Mouse (Mus musculus) spleen, embryonic (tissue): ENCODE results near the gene Pgbd5.

Source experiments
- CTCF ChIA-PET: fragments of 350-600 bp; sonication (Branson Sonifier 250); formaldehyde crosslinking; loops from one replicate; lab custom pipeline; 2022; lab: Charles Lee

The Pgbd5 gene

DNA sequence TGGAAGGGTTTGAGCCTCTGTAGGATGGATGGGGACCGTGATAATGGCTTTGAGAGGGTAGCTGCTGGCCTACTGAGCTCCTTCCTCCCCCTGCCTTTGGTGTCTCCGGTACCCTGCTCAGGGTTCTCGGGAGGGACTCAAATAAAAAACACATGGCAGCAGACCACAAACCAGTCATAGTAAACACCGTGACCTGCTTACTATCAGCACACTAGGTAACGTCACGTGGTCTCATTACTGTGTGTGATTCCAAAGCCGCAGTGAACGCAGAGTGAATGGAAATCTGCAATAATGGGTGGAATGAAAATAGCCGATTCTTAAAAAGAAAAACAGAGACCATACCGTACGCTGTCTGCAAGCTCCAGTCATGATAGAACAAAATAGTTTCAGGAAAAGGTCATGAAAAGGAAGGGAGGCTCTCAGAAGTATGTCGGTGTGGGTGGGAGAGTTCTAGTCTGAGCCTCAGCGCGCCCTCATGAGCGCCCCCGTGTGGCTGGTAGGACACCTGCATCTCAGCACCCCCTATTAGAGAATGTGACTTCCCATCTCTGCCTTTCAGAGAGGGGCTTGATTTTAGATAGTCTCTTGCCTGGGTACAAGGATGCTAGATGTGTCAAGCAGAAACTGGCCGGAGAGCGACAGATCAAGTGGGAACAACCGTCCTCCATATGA, 92.5 kb downstream of the Pgbd5 start:
- CTCF ChIA-PET: interaction anchor here (0.8 kb wide), 1 partner anchor 275 kb away, joined by 3 read pairs; no protein-coding TSS in a partner anchor

GRCm38 (mm10) chr8:124345098-124345497, 94.4 kb downstream of the Pgbd5 start:
- CTCF ChIA-PET: no interaction called here

DNA sequence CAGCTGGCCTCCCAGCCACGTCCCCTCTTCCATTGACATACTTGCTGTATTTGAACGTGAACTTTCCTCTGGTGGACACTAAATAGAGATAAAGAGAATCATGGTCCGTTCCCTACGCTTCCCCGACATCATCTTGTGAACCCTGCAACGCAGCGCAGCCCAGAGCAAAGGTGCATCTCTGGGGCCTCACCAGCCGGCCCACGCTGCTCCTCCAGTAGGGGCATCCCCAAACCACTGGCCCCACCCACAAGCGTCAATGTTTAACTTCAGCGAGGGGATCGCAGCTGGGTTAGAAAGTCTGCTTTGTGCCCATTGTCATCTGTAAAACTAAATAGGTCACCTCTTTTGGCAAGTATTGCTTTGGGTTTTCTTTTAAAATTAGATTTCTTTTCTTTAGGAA, 95.5 kb downstream of the Pgbd5 start:
- CTCF ChIA-PET: no interaction called here

- CTCF ChIA-PET: interaction anchor here (0.6 kb wide), 1 partner anchor 683 kb away, joined by 4 read pairs; no protein-coding TSS in a partner anchor
Observed at GRCm38 (mm10) chr8:124343151-124343550, 96.3 kb downstream of the Pgbd5 start.

DNA sequence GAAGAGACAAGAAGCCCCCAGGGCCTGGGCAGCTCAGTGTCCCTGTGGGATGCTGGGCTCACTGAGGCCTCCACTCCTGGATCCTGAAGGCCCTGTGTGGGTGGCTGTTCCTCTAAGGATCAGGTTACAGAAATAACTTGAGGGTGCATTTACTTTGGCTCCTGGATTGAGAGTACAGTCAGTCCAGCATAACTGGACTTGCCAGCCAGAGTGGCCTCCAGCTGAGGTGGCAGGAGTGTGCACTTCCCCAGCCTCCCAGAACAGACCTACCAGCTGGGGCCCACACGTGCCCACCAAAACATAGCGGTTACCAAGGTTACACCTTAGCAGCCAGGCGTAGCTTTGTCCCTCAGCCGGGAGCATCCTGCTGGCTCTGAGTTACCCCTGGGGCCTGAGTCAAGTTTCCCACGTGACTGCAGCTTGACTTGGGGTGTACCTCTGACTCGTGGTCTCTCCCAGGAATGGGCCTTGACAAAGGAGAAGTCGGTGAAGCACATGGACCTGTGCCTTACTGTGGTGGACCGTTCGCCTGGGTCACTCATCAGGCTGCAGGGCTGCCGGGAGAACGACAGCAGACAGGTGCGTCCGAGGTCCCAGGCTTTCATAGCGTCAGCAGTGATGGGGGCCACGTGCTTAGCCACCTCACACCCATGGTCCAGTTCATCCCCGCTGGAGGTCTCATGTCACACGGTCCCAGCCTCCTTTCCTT, 98.9 kb downstream of the Pgbd5 start:
- CTCF ChIA-PET: interaction anchor here (1.2 kb wide), 1 partner anchor 13 kb away, joined by 3 read pairs; no protein-coding TSS in a partner anchor

DNA sequence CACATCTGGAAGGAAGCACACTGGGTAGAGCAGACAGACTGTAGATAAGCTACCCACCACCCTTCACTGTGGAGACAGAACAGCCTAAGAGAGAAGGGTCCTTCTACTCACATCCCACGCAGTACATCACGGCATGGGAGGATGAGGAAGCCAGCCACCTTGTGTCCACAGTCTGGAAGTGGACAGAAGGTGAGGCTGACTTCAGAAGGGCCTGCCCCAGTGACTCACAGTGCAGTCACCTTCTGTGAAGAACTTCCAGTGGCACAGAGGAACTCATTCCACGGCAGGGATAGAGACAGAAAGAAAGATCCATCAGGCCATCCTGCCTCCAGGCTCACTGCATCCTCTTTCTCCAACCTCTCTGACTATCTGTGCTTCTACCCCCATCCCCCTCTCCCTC, 99.7 kb downstream of the Pgbd5 start:
- CTCF ChIA-PET: interaction anchor here (1.2 kb wide), 1 partner anchor 13 kb away, joined by 3 read pairs; no protein-coding TSS in a partner anchor

DNA sequence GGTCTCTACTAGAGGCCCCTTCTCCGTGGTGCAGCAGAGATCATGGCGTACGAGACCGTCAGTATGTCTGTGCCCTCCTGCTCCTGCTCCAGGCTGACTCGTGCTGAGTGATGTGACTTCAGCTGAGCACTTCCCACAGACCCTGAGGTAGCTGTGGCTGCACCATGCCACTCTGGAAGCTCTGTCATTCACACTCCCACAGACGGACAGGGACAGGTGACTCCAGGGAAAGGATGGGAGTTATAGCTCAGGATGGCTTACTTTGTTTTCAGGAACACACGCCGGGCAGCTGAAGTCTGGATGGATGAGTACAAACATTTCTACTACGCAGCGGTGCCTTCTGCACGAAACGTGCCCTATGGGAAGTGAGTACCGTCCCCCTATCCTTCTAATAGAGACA, 103.2 kb downstream of the Pgbd5 start:
- CTCF ChIA-PET: no interaction called here

GRCm38 (mm10) chr8:124331706-124332105, 107.8 kb downstream of the Pgbd5 start:
- CTCF ChIA-PET: no interaction called here

GRCm38 (mm10) chr8:124331094-124331493, 108.4 kb downstream of the Pgbd5 start:
- CTCF ChIA-PET: interaction anchor here (0.6 kb wide), 1 partner anchor 133 kb away, joined by 4 read pairs; no protein-coding TSS in a partner anchor

GRCm38 (mm10) chr8:124330433-124330832, 109.0 kb downstream of the Pgbd5 start:
- CTCF ChIA-PET: no interaction called here

GRCm38 (mm10) chr8:124329690-124330089, 109.8 kb downstream of the Pgbd5 start:
- CTCF ChIA-PET: no interaction called here

DNA sequence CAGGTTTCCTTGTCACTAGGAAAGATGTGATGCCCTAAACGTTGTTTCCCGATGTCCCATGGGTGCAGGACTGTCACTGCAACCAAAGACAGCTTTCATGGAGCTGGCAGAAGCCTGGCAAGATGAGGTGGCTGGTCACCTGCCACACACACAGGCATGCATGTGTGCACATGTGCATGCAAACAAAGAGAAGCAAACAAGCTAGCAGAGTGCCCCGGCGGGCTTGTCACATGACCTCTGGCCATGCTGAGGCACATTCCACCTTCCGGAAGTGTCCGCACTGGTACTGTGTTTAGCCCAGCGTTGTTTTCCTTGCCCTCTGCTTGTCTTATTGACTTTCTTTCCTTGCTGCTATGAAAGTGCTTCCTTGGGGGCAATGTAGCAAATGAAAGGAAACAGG, 111.2 kb downstream of the Pgbd5 start:
- CTCF ChIA-PET: no interaction called here

- CTCF ChIA-PET: no interaction called here
Observed at GRCm38 (mm10) chr8:124323356-124323755, 116.1 kb downstream of the Pgbd5 start.

DNA sequence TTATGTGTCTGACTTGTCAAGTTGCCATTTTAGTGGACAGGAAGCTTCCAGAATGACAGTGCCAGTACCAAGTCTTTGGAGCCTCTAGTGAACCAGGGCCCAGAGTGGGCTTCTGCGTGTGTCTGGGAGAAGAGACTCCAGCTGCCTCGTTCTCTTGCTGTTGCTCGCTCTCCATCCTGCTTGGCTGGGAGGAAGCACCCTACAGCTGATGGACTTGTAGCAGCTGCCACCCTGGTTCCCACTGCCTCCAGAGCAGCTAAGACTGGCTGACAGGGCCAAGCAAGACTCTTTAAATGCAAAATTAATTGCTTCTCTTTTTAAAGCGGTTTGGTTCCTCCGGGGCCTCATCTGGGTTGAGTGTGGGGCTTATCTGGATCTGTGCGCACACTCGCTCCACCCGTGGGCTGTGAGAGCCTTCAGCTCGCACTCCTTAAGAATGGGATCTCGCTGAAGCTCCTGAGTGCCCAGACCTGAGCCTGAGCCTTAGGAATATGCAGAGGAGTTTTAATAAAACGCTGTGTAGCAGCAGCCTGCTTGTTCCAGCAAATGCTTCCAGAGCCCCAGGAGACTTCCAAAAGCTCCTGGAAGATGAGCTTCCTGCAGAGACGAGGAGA, 118.1 kb downstream of the Pgbd5 start:
- CTCF ChIA-PET: no interaction called here

GRCm38 (mm10) chr8:124319316-124319652, 120.2 kb downstream of the Pgbd5 start:
- CTCF ChIA-PET: interaction anchor here (0.5 kb wide), 1 partner anchor 297 kb away, joined by 3 read pairs; no protein-coding TSS in a partner anchor
